Mouse (Mus musculus) small intestine, adult 2 months (tissue): Measurements from ENCODE around the gene Rabgap1l.

Experiments
- CTCF ChIP-seq: fragments of 200-500 bp; IDR thresholded peaks from 2 replicates; pipeline ENCODE4 v1.5.1; 2012; ENCODE audit warnings: low read depth, mild to moderate bottlenecking, control low read depth, inconsistent platforms, low read length, moderate library complexity, mixed read lengths; ENCODE audit not compliant: insufficient replicate concordance, insufficient read length; ENCODE audit errors: extremely low read depth
- POLR2A ChIP-seq: fragments of 200-500 bp; IDR thresholded peaks from 2 replicates; pipeline ENCODE4 v1.6.1; 2012; ENCODE audit warnings: low read depth, mild to moderate bottlenecking, control low read depth, inconsistent platforms, low read length, moderate library complexity

DNA sequence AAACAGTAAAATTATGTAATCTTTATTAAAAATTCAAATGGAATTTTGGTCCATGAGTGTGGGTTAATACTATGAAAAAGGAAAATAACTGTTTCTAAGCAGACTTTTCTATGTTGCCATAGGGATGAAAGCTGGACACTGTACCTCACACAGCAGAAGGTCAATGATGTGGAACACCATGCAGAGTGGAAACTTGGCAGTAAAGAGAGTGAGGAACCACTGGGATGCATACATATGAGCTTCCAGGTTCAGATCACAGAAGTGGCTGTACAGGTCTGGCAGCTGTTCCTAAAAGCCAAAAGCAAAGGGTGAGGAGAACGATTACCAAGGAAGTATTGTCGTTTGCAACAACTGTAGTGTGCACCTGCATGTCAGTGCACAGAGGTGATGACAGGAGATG lies 351.3 kb downstream of the Rabgap1l start:
- TF ChIP-seq CTCF: no peak
- no peak for TF ChIP-seq POLR2A
